Mouse (Mus musculus) limb, embryonic 15.5 days (tissue): Measurements from ENCODE around the gene Fcgrt. TPM values are rescaled to one million over a fixed set of nuclear protein-coding genes. Genes with fewer than 3 reads are reported as not detected.
A peak's percentile ranks its signal among the peaks of the same experiment; 100 is the strongest.

Source experiments
- ATAC-seq: fragments of 200-750 bp; cut with Nextera tagmentation; 2 replicates; pipeline ENCODE4 v1.8.0; 2017; ENCODE audit warnings: low read depth, moderate TSS enrichment; ENCODE audit not compliant: insufficient number of reproducible peaks, low FRiP score, low TSS enrichment
- H3K27ac ChIP-seq: fragments of 300-500 bp; sonication (generic); 2 replicates; pipeline ENCODE4 v1.5.1; 2015; ENCODE audit warnings: moderate library complexity, mild to moderate bottlenecking, inconsistent platforms
- H3K27me3 ChIP-seq: fragments of 300-500 bp; sonication (generic); 2 replicates; pipeline ENCODE4 v1.6.1; 2015; ENCODE audit warnings: inconsistent platforms
- H3K36me3 ChIP-seq: fragments of 300-500 bp; sonication (generic); 2 replicates; pipeline ENCODE4 v1.6.1; 2015; ENCODE audit warnings: inconsistent platforms
- H3K4me1 ChIP-seq: fragments of 300-500 bp; sonication (generic); 2 replicates; pipeline ENCODE4 v1.6.1; 2015; ENCODE audit warnings: inconsistent platforms
- H3K4me2 ChIP-seq: fragments of 300-500 bp; sonication (generic); 2 replicates; pipeline ENCODE4 v1.6.1; 2015; ENCODE audit warnings: mild to moderate bottlenecking, inconsistent platforms
- H3K4me3 ChIP-seq: fragments of 300-500 bp; sonication (generic); 2 replicates; pipeline ENCODE4 v1.5.1; 2015; ENCODE audit warnings: mild to moderate bottlenecking, inconsistent platforms
- H3K9ac ChIP-seq: fragments of 300-500 bp; sonication (generic); 2 replicates; pipeline ENCODE4 v1.6.1; 2015; ENCODE audit warnings: inconsistent platforms
- H3K9me3 ChIP-seq: fragments of 300-500 bp; sonication (generic); 2 replicates; pipeline ENCODE4 v1.6.1; 2016; ENCODE audit warnings: inconsistent platforms
- WGBS: fragments of 180-500 bp; shearing (Covaris S2); methylation state at CpG from one replicate; pipeline ENCODE4 v1.1.7; 2015; 5-methylcytosine and 5-hydroxymethylcytosine counted together
- polyA plus RNA-seq: library from polyadenylated mRNA; unstranded; fragments of >200 nt; fragmentation: Nextera tagmentation; extraction: Ambion mirVana; gene quantifications from 2 replicates; pipeline ENCODE4 v1.2.1, GENCODE M21; 2015

Gene Fcgrt
- polyA plus RNA-seq, 1 experiment from 2014 or later = 99.7 TPM

DNA sequence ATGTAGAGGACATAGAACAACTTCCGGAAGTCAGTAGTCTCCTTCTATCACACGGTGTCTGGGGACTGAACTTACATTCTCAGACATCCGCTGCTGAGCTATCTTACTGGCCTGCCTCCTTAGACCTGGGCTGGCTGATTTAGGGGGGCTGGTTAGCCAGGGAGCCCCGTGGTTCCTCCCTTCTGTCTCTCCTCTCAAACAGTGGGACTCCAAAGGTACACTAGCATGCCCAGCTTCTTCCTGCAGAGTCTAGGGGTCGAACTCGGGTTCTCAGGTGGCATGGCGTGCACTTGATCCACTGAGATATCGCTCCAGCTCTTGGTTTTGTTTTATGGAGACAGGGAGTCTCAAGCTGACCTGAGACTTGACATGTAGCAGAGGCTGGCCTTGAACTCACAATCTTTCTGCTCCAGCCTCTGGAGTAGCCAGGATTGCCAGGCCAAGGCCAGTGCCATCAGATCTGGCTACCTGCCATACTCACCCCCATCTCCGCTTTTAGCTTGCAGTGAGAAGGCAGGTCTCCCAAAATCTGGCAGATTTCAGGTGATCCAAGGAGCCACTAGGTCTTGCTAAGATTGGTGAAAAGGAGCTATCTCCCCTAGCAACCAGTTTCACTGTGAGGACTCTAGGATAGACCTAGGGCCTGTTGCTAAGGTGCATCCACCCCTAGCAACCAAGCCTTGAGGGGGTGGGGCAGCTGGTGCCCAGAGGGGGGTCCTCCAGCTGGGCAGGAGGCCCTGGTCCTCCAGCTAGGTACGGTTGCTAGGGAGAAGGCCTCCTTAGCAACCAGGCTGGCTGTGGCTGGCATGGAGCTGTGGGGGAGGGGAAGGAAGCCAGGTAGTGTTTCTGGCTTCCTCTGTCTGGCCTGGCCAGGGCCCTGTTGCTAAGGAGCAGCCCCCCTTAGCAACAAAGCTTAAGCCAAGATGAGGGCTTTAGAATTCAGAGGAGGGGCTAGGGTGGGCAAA, 44.8 kb downstream of the Fcgrt start:
- no peaks in the 10 kb centered on the region for H3K27me3 ChIP-seq
- ATAC-seq = no peak
- H3K4me3 ChIP-seq = no peak overlapping the region
- 80% methylated on average over 10 of the region's 10 CpGs for WGBS
- H3K9me3 ChIP-seq = no peaks in the 10 kb centered on the region
- H3K4me2 ChIP-seq = no peak overlapping the region
- peaks cover 13% of the 10 kb centered on the region; the same call in 1 of the 2 replicates for H3K36me3 ChIP-seq
- no peak overlapping the region for H3K27ac ChIP-seq
- H3K9ac ChIP-seq = no peak overlapping the region
- peaks cover 25% of the 10 kb centered on the region for H3K4me1 ChIP-seq

DNA sequence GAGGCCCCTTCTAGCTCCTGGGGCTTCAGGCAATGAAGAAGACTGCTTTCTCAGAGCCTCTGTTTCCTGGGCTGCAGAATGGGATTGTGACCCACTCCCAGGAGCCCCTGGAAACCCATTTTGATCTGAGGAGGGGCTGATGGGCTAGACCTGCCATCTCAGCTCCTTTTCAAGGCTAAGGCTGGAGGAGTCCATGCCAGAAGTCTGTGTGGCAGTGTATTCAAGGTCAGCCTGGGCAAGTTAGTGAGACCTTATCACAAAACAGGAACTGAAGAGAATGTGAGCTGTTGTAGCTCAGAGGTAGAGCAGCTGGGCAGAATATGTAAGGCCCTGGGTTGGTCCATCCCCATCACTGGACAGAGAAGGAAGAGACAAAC, 46.7 kb downstream of the Fcgrt start:
- Histone ChIP-seq H3K36me3 (peaks cover 13% of the 10 kb centered on the region; the same call in 1 of the 2 replicates), H3K27ac (no peak overlapping the region), H3K27me3 (no peaks in the 10 kb centered on the region), H3K9me3 (no peaks in the 10 kb centered on the region), H3K4me3 (no peak overlapping the region), H3K4me1 (peaks cover 22% of the 10 kb centered on the region), H3K9ac (no peak overlapping the region), H3K4me2 (no peak overlapping the region)
- no peak for ATAC-seq

DNA sequence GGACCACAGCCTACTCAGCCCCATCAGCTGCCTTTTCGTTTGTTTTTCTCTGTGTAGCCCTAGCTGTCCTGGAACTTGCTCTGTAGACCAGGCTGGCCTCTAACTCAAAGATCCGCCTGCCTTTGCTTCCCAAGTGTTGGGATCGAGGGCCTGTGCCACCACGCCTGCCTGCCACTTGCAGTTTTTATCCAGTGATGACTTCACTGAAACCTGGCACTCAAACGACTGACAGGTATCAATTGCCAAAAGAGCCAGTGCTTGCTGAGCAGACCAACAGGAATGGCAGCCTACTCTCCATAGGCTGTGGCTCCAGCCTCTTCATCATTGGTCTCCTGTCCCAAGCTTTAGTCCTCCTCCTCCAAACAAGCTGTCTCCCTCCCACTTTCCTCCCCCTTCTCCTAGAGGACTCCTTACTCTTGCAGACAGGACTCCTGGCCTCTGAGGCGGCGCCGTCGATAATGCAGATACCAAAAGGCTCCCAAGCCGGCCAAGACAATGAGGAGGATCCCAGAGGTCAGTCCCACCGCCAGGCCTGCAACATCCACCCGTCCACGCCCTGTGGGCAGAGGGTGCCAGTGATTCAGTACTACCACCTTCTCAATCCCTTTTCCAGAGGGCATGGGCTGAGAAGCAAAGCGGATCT, 47.2 kb downstream of the Fcgrt start:
- no peak overlapping the region for H3K4me3 ChIP-seq
- peaks cover 13% of the 10 kb centered on the region; the same call in 1 of the 2 replicates for H3K36me3 ChIP-seq
- no peak overlapping the region for H3K27ac ChIP-seq
- H3K27me3 ChIP-seq = no peaks in the 10 kb centered on the region
- peaks cover 24% of the 10 kb centered on the region for H3K4me1 ChIP-seq
- no peak for ATAC-seq
- no peak overlapping the region for H3K4me2 ChIP-seq
- 66% methylated on average over 14 of the region's 14 CpGs for WGBS
- H3K9me3 ChIP-seq = no peaks in the 10 kb centered on the region
- H3K9ac ChIP-seq = no peak overlapping the region

- H3K4me1 ChIP-seq = peaks cover 27% of the 10 kb centered on the region
Measured at GRCm38 (mm10) chr7:45053931-45054510, 49.6 kb downstream of the Fcgrt start.

DNA sequence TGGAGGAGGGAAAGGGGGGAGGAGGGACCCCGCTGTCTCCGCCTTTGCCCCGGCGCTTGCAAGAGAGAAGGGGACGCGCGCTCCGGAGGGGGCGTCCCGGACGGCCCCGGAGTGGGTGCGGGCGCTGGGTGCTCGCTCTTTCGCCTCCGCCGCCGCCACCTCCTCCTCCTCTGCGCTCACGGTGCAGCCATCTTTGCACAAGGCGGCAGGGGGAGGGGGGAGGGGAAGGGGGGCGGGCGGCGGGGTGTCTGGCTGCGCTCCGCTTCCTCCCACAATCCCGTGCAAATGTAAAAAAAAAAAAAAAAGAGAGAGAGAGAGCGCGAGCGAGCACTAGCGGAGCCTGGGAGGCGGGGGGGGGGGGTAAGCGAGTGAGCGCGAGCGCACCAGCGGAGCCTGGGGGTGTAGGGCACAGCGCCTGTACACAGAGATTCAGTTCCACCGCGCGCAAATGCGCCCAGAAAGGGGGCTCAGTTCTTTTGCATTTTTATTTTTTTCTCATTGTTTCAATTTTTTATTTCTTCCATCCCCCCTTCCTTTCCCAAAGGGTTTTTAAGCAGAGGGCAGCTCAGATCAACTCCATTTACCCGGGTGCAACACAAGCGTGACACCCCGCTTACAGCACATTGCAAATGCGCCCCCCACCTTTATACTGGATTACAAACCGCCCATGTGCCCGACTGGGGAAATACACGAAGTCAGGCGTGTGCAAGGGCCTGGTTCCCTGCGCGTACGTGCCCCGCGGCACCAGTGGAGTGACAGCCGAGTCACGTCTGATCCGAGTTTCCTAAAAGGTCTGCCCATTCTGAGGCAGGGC, 50.3 kb downstream of the Fcgrt start:
- peak overlapping the region; percentile 100 for H3K27ac ChIP-seq
- peaks cover 22% of the 10 kb centered on the region for H3K36me3 ChIP-seq
- H3K4me2 ChIP-seq = peak overlapping the region; percentile 89
- under 1% methylated on average over 36 of the region's 59 CpGs for WGBS
- H3K9me3 ChIP-seq = no peaks in the 10 kb centered on the region
- peak overlapping the region; percentile 82 for H3K4me3 ChIP-seq
- ATAC-seq = peak; percentile 66
- no peaks in the 10 kb centered on the region for H3K27me3 ChIP-seq
- H3K4me1 ChIP-seq = peaks cover 32% of the 10 kb centered on the region
- H3K9ac ChIP-seq = peak overlapping the region; percentile 84

More at GRCm38 (mm10) chr7:45053931-45054510, 49.6 kb downstream of the Fcgrt start:
- peak overlapping the region; percentile 89 for H3K4me2 ChIP-seq
- peak overlapping the region; percentile 82 for H3K4me3 ChIP-seq
- peak overlapping the region; percentile 84 for H3K9ac ChIP-seq
- peak overlapping the region; percentile 100 for H3K27ac ChIP-seq
- ATAC-seq = peak; percentile 95
- WGBS = under 1% methylated on average over 31 of the region's 33 CpGs
- H3K36me3 ChIP-seq = peaks cover 22% of the 10 kb centered on the region
- no peaks in the 10 kb centered on the region for H3K9me3 ChIP-seq
- no peaks in the 10 kb centered on the region for H3K27me3 ChIP-seq

DNA sequence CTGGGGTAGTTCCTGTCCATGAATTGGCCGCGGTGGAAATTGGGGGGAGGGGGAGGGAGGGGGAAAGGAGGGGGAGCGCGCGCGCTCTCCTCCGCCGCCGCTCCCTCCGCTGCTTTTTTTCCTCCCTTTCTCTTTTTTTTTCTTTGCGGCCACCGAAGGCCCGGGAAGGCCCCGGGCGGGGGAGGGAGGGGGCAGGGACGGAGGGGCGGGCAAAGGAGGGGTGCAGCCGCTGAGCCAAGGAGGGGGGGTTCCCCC, 50.9 kb downstream of the Fcgrt start, which contains the start of gene Prr12:
Gene Prr12 (minus strand): TSS at position 20 of the 255 bp plus-strand sequence.
- H3K4me3 ChIP-seq = peak within 1 kb of the TSS; percentile 82
- no peaks in the 10 kb centered on the region for H3K27me3 ChIP-seq
- H3K36me3 ChIP-seq = peaks cover 26% of the 10 kb centered on the region
- H3K9ac ChIP-seq = peak within 1 kb of the TSS; percentile 84
- WGBS = 0% methylated on average over 3 of the region's 18 CpGs
- H3K27ac ChIP-seq = peak within 1 kb of the TSS; percentile 100
- H3K9me3 ChIP-seq = no peaks in the 10 kb centered on the region
- H3K4me2 ChIP-seq = peak within 1 kb of the TSS; percentile 89
- ATAC-seq = peak; percentile 16
- H3K4me1 ChIP-seq = peaks cover 32% of the 10 kb centered on the region

- Histone ChIP-seq H3K9ac (peak overlapping the region; percentile 84), H3K36me3 (peaks cover 30% of the 10 kb centered on the region), H3K27me3 (no peaks in the 10 kb centered on the region), H3K9me3 (no peaks in the 10 kb centered on the region), H3K27ac (peak overlapping the region; percentile 100), H3K4me1 (peaks cover 32% of the 10 kb centered on the region), H3K4me2 (peak overlapping the region; percentile 89), H3K4me3 (peak overlapping the region; percentile 82)
- ATAC-seq = no peak
- under 1% methylated on average over 36 of the region's 38 CpGs for WGBS
Measured at GRCm38 (mm10) chr7:45052181-45052861, 51.3 kb downstream of the Fcgrt start.

GRCm38 (mm10) chr7:45051601-45051974, 52.1 kb downstream of the Fcgrt start:
- no peak for ATAC-seq
- WGBS = 2% methylated on average over 13 of the region's 13 CpGs

GRCm38 (mm10) chr7:45050945-45051600, 52.6 kb downstream of the Fcgrt start:
- Histone ChIP-seq H3K4me3 (peak overlapping the region; percentile 82), H3K9me3 (no peaks in the 10 kb centered on the region), H3K4me1 (peaks cover 35% of the 10 kb centered on the region), H3K36me3 (peaks cover 43% of the 10 kb centered on the region), H3K9ac (0 out of 2 replicates have a peak overlapping the region, but pooled peaks have one; percentile 84), H3K27ac (peak overlapping the region; percentile 100), H3K4me2 (peak overlapping the region; percentile 89), H3K27me3 (no peaks in the 10 kb centered on the region)
- 8% methylated on average over 16 of the region's 16 CpGs for WGBS
- 0 out of 2 replicates have a peak, but pooled peaks have one; percentile 8 for ATAC-seq

More at GRCm38 (mm10) chr7:45051601-45051974, 52.1 kb downstream of the Fcgrt start:
- Histone ChIP-seq H3K4me3 (peak overlapping the region; percentile 82), H3K9me3 (no peaks in the 10 kb centered on the region), H3K4me1 (peaks cover 35% of the 10 kb centered on the region), H3K36me3 (peaks cover 38% of the 10 kb centered on the region), H3K27ac (peak overlapping the region; percentile 100), H3K27me3 (no peaks in the 10 kb centered on the region), H3K4me2 (peak overlapping the region; percentile 89), H3K9ac (peak overlapping the region; percentile 84)

GRCm38 (mm10) chr7:45048923-45049657, 54.6 kb downstream of the Fcgrt start:
- H3K4me1 ChIP-seq = peaks cover 31% of the 10 kb centered on the region
- H3K4me3 ChIP-seq = no peak overlapping the region
- no peak for ATAC-seq
- no peak overlapping the region for H3K27ac ChIP-seq
- H3K9me3 ChIP-seq = no peaks in the 10 kb centered on the region
- peaks cover 61% of the 10 kb centered on the region for H3K36me3 ChIP-seq
- H3K27me3 ChIP-seq = no peaks in the 10 kb centered on the region
- H3K4me2 ChIP-seq = no peak overlapping the region
- WGBS = 90% methylated on average over 23 of the region's 23 CpGs
- H3K9ac ChIP-seq = no peak overlapping the region
